Mouse (Mus musculus) CD4-positive, CD25-positive, alpha-beta regulatory T cell, adult 9 weeks (primary cell): ENCODE data around the gene Trrap. TPM values are rescaled to one million over a fixed set of nuclear protein-coding genes. Genes with fewer than 3 reads are reported as not detected.

Experiments
- polyA plus RNA-seq: library from polyadenylated mRNA; unstranded; fragments of 100-300 nt; shearing (Covaris generic); gene quantifications from one replicate; pipeline ENCODE4 v1.2.1, GENCODE M21; 2017

Trrap gene
- 56.6 TPM for polyA plus RNA-seq

DNA sequence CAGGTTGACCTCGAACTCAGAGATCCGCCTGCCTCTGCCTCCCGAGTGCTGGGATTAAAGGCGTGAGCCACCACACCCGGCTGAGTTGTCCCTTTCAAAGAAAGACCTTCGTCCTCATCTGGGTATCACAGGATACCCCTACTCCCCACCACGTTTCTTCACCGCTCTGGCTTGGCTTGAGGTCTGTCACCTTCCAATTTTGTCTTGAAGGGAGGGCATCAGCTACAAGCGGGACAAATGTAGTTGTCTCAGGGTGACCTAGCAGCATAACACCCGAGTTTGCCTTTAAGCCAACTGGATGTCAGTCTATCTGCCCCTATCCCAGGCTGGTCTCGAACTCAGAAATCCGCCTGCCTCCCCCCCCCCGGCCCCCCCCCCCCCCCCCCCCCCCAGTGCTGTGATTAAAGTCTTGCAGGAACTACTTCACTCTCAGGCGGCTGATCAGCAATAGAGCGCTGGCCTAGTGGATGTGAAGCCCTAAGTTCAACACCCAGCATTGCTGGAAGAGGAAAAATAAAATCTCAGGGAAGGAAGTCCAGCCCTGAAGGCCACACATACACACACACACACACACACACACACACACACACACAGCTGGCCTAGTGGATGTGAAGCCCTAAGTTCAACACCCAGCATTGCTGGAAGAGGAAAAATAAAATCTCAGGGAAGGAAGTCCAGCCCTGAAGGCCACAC, at the start of gene Trrap:
Trrap (plus strand) TSS at position 627 of the 693 bp plus-strand sequence.

DNA sequence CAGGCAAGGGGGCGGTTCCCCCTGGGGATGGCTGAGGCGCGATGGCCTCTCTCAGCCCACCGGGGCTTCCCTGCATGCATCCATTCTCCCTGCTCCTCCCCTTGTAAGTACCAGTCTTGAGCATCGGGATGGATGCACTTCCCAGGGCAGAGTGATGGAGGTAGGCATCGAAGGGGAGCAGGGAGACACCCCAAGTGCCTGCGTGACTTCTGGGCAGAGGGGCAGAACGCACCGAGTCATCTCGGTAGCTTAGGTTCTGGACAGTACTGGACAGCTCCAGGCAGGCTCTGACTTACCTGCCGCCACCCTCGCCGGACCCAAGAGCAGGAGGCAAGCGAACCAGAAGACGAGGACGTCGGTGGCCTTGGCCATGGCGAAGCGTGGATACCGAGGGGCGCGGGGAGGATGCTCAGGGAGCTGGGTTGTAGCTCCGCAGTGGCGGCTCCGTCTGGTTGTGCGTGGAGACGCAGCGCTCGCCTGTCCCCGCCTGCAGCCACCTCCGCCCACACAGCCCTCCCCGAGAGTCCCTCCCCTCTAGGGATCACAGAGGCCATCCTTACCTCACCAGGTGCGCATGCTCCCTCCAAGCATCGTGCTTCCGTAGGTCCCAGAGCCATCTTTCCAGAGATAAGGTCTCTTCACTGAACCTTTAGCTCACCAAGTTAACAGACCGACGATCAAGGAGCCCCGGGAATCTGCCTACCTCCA, 6.2 kb upstream of the Trrap start, which contains the start of gene Tmem130:
Tmem130 (minus strand) TSS at position 658 of the 708 bp plus-strand sequence.

Other genes starting within 250 kb of the Trrap start
- not detected for gene Nptx2, start 221.8 kb upstream of the Trrap start, polyA plus RNA-seq
- gene Tmem130, start 5.9 kb upstream of the Trrap start, polyA plus RNA-seq = 0.36 TPM
- 3.6 TPM for gene Smurf1, start 198.1 kb downstream of the Trrap start, polyA plus RNA-seq